Mouse (Mus musculus) heart, postnatal 10 days (tissue): ENCODE data around the gene Filip1l. TPM values are rescaled to one million over a fixed set of nuclear protein-coding genes. Genes with fewer than 3 reads are reported as not detected.

Experiments used
- DNase-seq, 2 experiments: peaks; one replicate each; pipeline ENCODE4 v3.0.0; 2021
- intact Hi-C: fragments of 180-260 bp; cut with DNase I; formaldehyde crosslinking; loops from one replicate; pipeline ENCODE4 v1.15.1; 2025
- total RNA-seq, 2 experiments: library from RNA; stranded (reverse); gene quantifications; 2 replicates each; pipeline ENCODE4 v1.2.3; 2021

The Filip1l gene
- total RNA-seq, 2 experiments from 2014 or later, result 51.6 to 56.2 TPM

- peak; percentile 68 to 70 for DNase-seq
- intact Hi-C loops, result loop anchor here (5.0 kb wide), 1 partner anchor 66 kb away; no protein-coding TSS in a partner anchor
These were observed 40.3 kb downstream of the Filip1l start for GRCm38 (mm10) chr16:57393161-57393560.

- intact Hi-C loops, result loop anchor here (2.0 to 5.0 kb wide), 3 partner anchors 33 to 186 kb away; no protein-coding TSS in a partner anchor
- no peak for DNase-seq
These were observed 43.4 kb downstream of the Filip1l start for GRCm38 (mm10) chr16:57396249-57396648.

- no peak for DNase-seq
- intact Hi-C loops, result loop anchor here (1.0 to 5.0 kb wide), 4 partner anchors 35 to 184 kb away; no protein-coding TSS in a partner anchor
These were observed 45.0 kb downstream of the Filip1l start for GRCm38 (mm10) chr16:57397845-57398244.

GRCm38 (mm10) chr16:57398387-57399214, 45.7 kb downstream of the Filip1l start:
- intact Hi-C loops, result loop anchor here (1.0 to 5.0 kb wide), 3 partner anchors 154 to 184 kb away; no protein-coding TSS in a partner anchor
- DNase-seq, result peak; percentile 82 to 89

GRCm38 (mm10) chr16:57399566-57399965, 46.7 kb downstream of the Filip1l start:
- no peak for DNase-seq
- intact Hi-C loops, result loop anchor here (5.0 kb wide), 2 partner anchors 153 to 183 kb away; no protein-coding TSS in a partner anchor

- no peak for DNase-seq
- intact Hi-C loops, result no loop called here
These were observed 48.8 kb downstream of the Filip1l start for GRCm38 (mm10) chr16:57401702-57402101.

GRCm38 (mm10) chr16:57402910-57403309, 50.0 kb downstream of the Filip1l start:
- no peak for DNase-seq
- intact Hi-C loops, result no loop called here

GRCm38 (mm10) chr16:57403825-57404224, 50.9 kb downstream of the Filip1l start:
- DNase-seq, result no peak
- intact Hi-C loops, result no loop called here

GRCm38 (mm10) chr16:57412766-57413165, 59.9 kb downstream of the Filip1l start:
- DNase-seq, result no peak
- intact Hi-C loops, result loop anchor here (10.0 kb wide), 1 partner anchor 992 kb away; the partner anchor contains the start of gene Dcbld2

GRCm38 (mm10) chr16:57416049-57416448, 63.2 kb downstream of the Filip1l start:
- DNase-seq, result peak; percentile 45 to 49
- intact Hi-C loops, result loop anchor here (10.0 kb wide), 1 partner anchor 989 kb away; the partner anchor contains the start of gene Dcbld2

GRCm38 (mm10) chr16:57417017-57417416, 64.1 kb downstream of the Filip1l start:
- no peak for DNase-seq
- intact Hi-C loops, result loop anchor here (10.0 kb wide), 1 partner anchor 988 kb away; the partner anchor contains the start of gene Dcbld2

GRCm38 (mm10) chr16:57417955-57418354, 65.1 kb downstream of the Filip1l start:
- intact Hi-C loops, result loop anchor here (10.0 kb wide), 1 partner anchor 987 kb away; the partner anchor contains the start of gene Dcbld2
- no peak for DNase-seq

- intact Hi-C loops, result loop anchor here (10.0 kb wide), 1 partner anchor 985 kb away; the partner anchor contains the start of gene Dcbld2
- peak; percentile 52 to 62 for DNase-seq
These were observed 66.4 kb downstream of the Filip1l start for GRCm38 (mm10) chr16:57419332-57419731.

- DNase-seq, result no peak
- intact Hi-C loops, result loop anchor here (1.0 to 10.0 kb wide), 3 partner anchors 132 to 985 kb away; partner anchors contain the start of gene Dcbld2
These were observed 67.0 kb downstream of the Filip1l start for GRCm38 (mm10) chr16:57419881-57420280.

- intact Hi-C loops, result loop anchor here (1.0 to 5.0 kb wide), 2 partner anchors 131 to 159 kb away; no protein-coding TSS in a partner anchor
- peak; percentile 77 to 85 for DNase-seq
These were observed 68.1 kb downstream of the Filip1l start for GRCm38 (mm10) chr16:57420773-57421556.

- intact Hi-C loops, result loop anchor here (5.0 kb wide), 1 partner anchor 130 kb away; no protein-coding TSS in a partner anchor
- DNase-seq, result no peak
These were observed 69.0 kb downstream of the Filip1l start for GRCm38 (mm10) chr16:57421680-57422417.

- intact Hi-C loops, result loop anchor here (5.0 kb wide), 1 partner anchor 129 kb away; no protein-coding TSS in a partner anchor
- no peak for DNase-seq
These were observed 70.3 kb downstream of the Filip1l start for GRCm38 (mm10) chr16:57423001-57423800.

- intact Hi-C loops, result no loop called here
- DNase-seq, result no peak
These were observed 73.8 kb downstream of the Filip1l start for GRCm38 (mm10) chr16:57426680-57427079.
